Mouse (Mus musculus): Measurements from ENCODE around the gene Abl1. TPM values are rescaled to one million over a fixed set of nuclear protein-coding genes. Genes with fewer than 3 reads are reported as not detected.

Gene Abl1
- polyA plus RNA-seq, 1 experiment = 28.0 TPM

DNA sequence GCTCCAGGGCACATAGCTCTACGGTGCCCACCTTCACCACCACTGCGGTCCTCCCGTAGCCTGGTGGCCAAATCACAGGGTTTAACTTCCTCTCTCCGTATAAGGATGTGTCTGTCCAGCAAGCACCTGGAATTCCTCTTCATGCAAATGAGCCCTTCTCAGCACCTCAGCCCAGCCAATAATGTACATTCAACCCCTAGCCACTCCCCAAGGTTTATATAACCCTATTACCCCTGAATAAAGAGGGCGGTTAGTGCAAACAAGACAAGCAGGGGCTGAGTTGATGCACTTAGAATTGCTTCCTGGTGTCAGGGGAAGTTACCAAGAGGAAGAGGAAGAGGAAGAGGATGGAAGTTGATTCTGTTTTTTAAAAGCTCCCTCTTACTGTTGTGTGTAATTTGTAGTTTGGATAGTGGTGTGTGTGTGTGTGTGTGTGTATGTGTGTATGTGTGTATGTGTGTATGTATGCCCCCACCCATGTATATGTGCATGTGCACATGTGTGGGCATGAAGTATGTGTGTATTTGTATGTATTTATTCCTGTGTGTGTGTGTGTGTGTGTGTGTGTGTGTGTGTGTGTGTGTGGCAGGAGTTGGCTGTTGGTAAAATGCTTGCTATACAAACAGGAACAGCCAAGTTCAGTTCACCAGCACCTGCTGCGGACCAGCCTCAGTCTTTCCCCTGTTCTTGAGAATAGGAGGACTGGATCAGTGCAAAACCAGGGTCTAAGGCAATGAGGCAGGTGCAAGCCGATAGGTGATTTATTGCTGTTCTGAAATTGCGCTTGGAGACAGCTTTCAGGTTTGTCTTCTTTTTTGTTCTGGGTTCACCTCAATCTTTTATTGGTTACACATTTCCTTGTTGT, 25.0 kb upstream of the Abl1 start:
- no peak for TF ChIP-seq CEBPB (IDR thresholded peaks at IDR 0.05; ENCODE audit: insufficient read depth, poor library complexity, severe bottlenecking)
- no peak for TF ChIP-seq TCF12 (IDR thresholded peaks at IDR 0.05; ENCODE audit: insufficient read depth, poor library complexity, severe bottlenecking)
- TF ChIP-seq POLR2AphosphoS2 (IDR thresholded peaks at IDR 0.05; ENCODE audit: insufficient read length, low read depth) = no peak
- TF ChIP-seq REST (IDR thresholded peaks at IDR 0.05; ENCODE audit: insufficient read depth, insufficient read length) = no peak
- TF ChIP-seq USF1 (IDR thresholded peaks at IDR 0.05; ENCODE audit: low read depth) = no peak
- TF ChIP-seq TCF3 (IDR thresholded peaks at IDR 0.05; ENCODE audit: insufficient read length, low read depth) = no peak
- TF ChIP-seq MAX (IDR thresholded peaks at IDR 0.05; ENCODE audit: low read depth) = no peak
- no peak for TF ChIP-seq E2F4 (IDR thresholded peaks at IDR 0.05; ENCODE audit: insufficient read depth)
- no peak for TF ChIP-seq MYOD1 (IDR thresholded peaks at IDR 0.05; ENCODE audit: control insufficient read depth in 1 of 3, insufficient read length in 2 of 3, low read depth in 2 of 3)

DNA sequence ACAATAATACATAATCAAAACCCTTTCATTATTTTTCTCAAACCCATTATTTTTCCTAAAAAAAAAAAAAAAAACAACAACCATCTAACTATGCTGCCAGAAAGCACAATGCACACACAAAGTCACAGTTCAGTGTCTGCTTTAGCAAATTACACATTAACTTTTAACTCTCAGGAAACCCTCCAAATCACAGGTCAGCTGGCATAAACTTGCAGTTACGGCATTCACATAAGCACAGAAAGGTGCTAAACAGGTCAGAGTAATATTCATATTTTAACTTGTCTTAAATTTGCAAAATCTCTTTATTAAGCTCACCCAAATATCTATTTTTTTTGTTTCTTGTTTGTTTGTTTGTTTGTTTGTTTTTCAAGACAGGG, 24.4 kb upstream of the Abl1 start:
- H3ac ChIP-seq (ENCODE audit: control insufficient read depth, insufficient read length) = no peak overlapping the region
- peaks cover 36% of the 10 kb centered on the region for H3K27me3 ChIP-seq (ENCODE audit: control insufficient read depth, insufficient read depth, insufficient read length)
- no peak overlapping the region for H3K4me3 ChIP-seq
- no peak for TF ChIP-seq POLR2A (IDR thresholded peaks at IDR 0.05; ENCODE audit: insufficient read length, low read depth)
- TF ChIP-seq REST (IDR thresholded peaks at IDR 0.05; ENCODE audit: insufficient read depth, insufficient read length) = no peak
- no peak for TF ChIP-seq USF1 (IDR thresholded peaks at IDR 0.05; ENCODE audit: low read depth)
- no peak for TF ChIP-seq TCF12 (IDR thresholded peaks at IDR 0.05; ENCODE audit: insufficient read depth, poor library complexity, severe bottlenecking)
- TF ChIP-seq MYOG (IDR thresholded peaks at IDR 0.05; ENCODE audit: control insufficient read depth in 1 of 3, insufficient read depth in 1 of 3, insufficient read length in 2 of 3, low read depth in 2 of 3) = no peak
- TF ChIP-seq POLR2AphosphoS2 (IDR thresholded peaks at IDR 0.05; ENCODE audit: insufficient read length, low read depth) = no peak
- H3K36me3 ChIP-seq (ENCODE audit: control insufficient read depth, insufficient read depth) = no peaks in the 10 kb centered on the region
- H3K79me2 ChIP-seq (ENCODE audit: control insufficient read depth, insufficient read depth) = no peaks in the 10 kb centered on the region
- H3K4me2 ChIP-seq (ENCODE audit: low read depth) = no peak overlapping the region

More for the DNA sequence above, 25.0 kb upstream of the Abl1 start:
- H3K79me2 ChIP-seq (ENCODE audit: control insufficient read depth, insufficient read depth) = no peaks in the 10 kb centered on the region
- no peak overlapping the region for H3K4me2 ChIP-seq (ENCODE audit: low read depth)
- H3K4me3 ChIP-seq = no peak overlapping the region
- no peak overlapping the region for H3ac ChIP-seq (ENCODE audit: control insufficient read depth, insufficient read length)
- no peaks in the 10 kb centered on the region for H3K36me3 ChIP-seq (ENCODE audit: control insufficient read depth, insufficient read depth)
- H3K27me3 ChIP-seq (ENCODE audit: control insufficient read depth, insufficient read depth, insufficient read length) = peaks cover 42% of the 10 kb centered on the region

DNA sequence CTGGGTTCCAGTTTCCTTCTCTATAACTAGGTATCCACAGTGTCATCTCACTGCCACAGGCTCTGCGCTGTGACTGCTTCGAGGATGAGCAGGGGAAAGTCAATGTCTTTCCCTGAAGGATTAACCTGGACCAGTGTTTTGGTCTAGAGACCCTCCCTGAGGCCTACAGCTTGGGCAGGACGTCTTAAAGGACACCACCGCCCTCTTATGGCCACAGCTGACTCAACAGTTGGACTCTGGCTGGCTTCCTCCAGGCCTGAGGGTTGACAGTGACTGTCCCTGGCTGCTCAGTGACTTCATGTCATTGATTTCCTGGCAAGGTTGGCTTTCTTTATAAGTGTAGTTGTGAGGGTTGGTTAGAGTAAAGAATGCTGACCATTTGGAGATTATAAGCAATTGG, 20.8 kb upstream of the Abl1 start:
- Histone ChIP-seq H3ac (ENCODE audit: control insufficient read depth, insufficient read length) (no peak overlapping the region), H3K4me2 (ENCODE audit: low read depth) (no peak overlapping the region), H3K27me3 (ENCODE audit: control insufficient read depth, insufficient read depth, insufficient read length) (peaks cover 14% of the 10 kb centered on the region), H3K79me2 (ENCODE audit: control insufficient read depth, insufficient read depth) (peaks cover 11% of the 10 kb centered on the region), H3K36me3 (ENCODE audit: control insufficient read depth, insufficient read depth) (no peaks in the 10 kb centered on the region), H3K4me3 (no peak overlapping the region)
- TF ChIP-seq MYOD1 (IDR thresholded peaks at IDR 0.05; ENCODE audit: control insufficient read depth in 1 of 3, insufficient read length in 2 of 3, low read depth in 2 of 3) (no peak), TCF12 (IDR thresholded peaks at IDR 0.05; ENCODE audit: insufficient read depth, poor library complexity, severe bottlenecking) (no peak), CEBPB (IDR thresholded peaks at IDR 0.05; ENCODE audit: insufficient read depth, poor library complexity, severe bottlenecking) (no peak), MAX (IDR thresholded peaks at IDR 0.05; ENCODE audit: low read depth) (no peak), TCF3 (IDR thresholded peaks at IDR 0.05; ENCODE audit: insufficient read length, low read depth) (no peak), POLR2A (IDR thresholded peaks at IDR 0.05; ENCODE audit: insufficient read length, low read depth) (no peak), SRF (IDR thresholded peaks at IDR 0.05; ENCODE audit: control insufficient read depth, insufficient read length, low read depth) (no peak), USF1 (IDR thresholded peaks at IDR 0.05; ENCODE audit: low read depth) (no peak), POLR2AphosphoS2 (IDR thresholded peaks at IDR 0.05; ENCODE audit: insufficient read length, low read depth) (no peak), MYOG (IDR thresholded peaks at IDR 0.05; ENCODE audit: control insufficient read depth in 1 of 3, insufficient read depth in 1 of 3, insufficient read length in 2 of 3, low read depth in 2 of 3) (no peak), REST (IDR thresholded peaks at IDR 0.05; ENCODE audit: insufficient read depth, insufficient read length) (no peak), E2F4 (IDR thresholded peaks at IDR 0.05; ENCODE audit: insufficient read depth) (no peak)

DNA sequence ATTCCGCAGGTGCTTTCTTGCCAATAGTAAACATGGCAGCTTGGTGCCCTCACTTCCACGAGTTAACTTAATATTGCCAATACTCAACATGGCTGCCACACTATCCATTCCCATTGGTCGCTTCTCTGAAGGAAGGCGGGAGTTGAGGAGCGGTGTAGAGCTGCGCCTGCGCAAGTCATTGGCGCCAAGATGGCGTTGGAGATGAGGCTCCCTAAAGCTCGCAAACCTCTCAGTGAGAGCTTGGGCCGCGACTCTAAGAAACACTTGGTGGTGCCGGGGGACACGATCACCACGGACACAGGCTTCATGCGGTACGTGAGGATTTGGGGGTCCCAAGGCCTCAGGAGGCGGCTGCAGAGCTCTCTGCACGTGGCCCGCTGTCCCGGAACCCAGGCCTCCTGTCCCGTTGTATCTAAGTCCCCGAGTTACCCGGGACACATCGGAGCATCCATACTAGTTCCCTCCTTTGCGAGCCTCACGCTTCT, 17.6 kb upstream of the Abl1 start, which contains the start of gene Exosc2:
TSS of gene Exosc2 (plus strand) at position 165 of the 485 bp plus-strand sequence.
- Histone ChIP-seq H3K4me2 (ENCODE audit: low read depth) (peak within 1 kb of the TSS; percentile 100), H3K36me3 (ENCODE audit: control insufficient read depth, insufficient read depth) (peaks cover 13% of the 10 kb centered on the region), H3K4me3 (peak within 1 kb of the TSS; percentile 56), H3K79me2 (ENCODE audit: control insufficient read depth, insufficient read depth) (peaks cover 19% of the 10 kb centered on the region), H3K27me3 (ENCODE audit: control insufficient read depth, insufficient read depth, insufficient read length) (peaks cover under 1% of the 10 kb centered on the region), H3ac (ENCODE audit: control insufficient read depth, insufficient read length) (no peak within 1 kb of the TSS)
- TF ChIP-seq POLR2A (IDR thresholded peaks at IDR 0.05; ENCODE audit: insufficient read length, low read depth) (peak; percentile 88), CEBPB (IDR thresholded peaks at IDR 0.05; ENCODE audit: insufficient read depth, poor library complexity, severe bottlenecking) (no peak), REST (IDR thresholded peaks at IDR 0.05; ENCODE audit: insufficient read depth, insufficient read length) (no peak), MAX (IDR thresholded peaks at IDR 0.05; ENCODE audit: low read depth) (no peak), USF1 (IDR thresholded peaks at IDR 0.05; ENCODE audit: low read depth) (no peak), MYOG (IDR thresholded peaks at IDR 0.05; ENCODE audit: control insufficient read depth in 1 of 3, insufficient read depth in 1 of 3, insufficient read length in 2 of 3, low read depth in 2 of 3) (no peak), E2F4 (IDR thresholded peaks at IDR 0.05; ENCODE audit: insufficient read depth) (peak; percentile 55), MYOD1 (IDR thresholded peaks at IDR 0.05; ENCODE audit: control insufficient read depth in 1 of 3, insufficient read length in 2 of 3, low read depth in 2 of 3) (no peak), POLR2AphosphoS2 (IDR thresholded peaks at IDR 0.05; ENCODE audit: insufficient read length, low read depth) (peak; percentile 79)
